Mouse (Mus musculus) B cell, adult 62 days (primary cell): Measurements from ENCODE around the gene Hist1h2ad. TPM values are rescaled to one million over a fixed set of nuclear protein-coding genes. Genes with fewer than 3 reads are reported as not detected.

Experiments used
- total RNA-seq: library from RNA; stranded (reverse); gene quantifications from 4 replicates; pipeline ENCODE4 v1.2.4, GENCODE M21; 2023

Hist1h2ad gene
- 18.6 to 61.8 TPM (median 42.9 TPM) in 4 replicates for total RNA-seq

GRCm38 (mm10) chr13:23573898-23574524 lies at the start of gene Hist1h2ad, which contains the start of gene Hist1h2bf:
Gene Hist1h2ad, plus strand, starts transcription at chr13:23574381.
Gene Hist1h2bf, minus strand, starts transcription at chr13:23574196.

GRCm38 (mm10) chr13:23530901-23531875 lies 43.0 kb upstream of the Hist1h2ad start, which contains the start of gene Hist1h4h:
Gene Hist1h4h, plus strand, starts transcription at chr13:23531050.

GRCm38 (mm10) chr13:23533560-23534367 lies 40.4 kb upstream of the Hist1h2ad start, which contains the start of gene Hist1h2af:
Gene Hist1h2af, plus strand, starts transcription at chr13:23533906.

GRCm38 (mm10) chr13:23535137-23536075 lies 38.8 kb upstream of the Hist1h2ad start, which contains the start of gene Hist1h3g:
Gene Hist1h3g, plus strand, starts transcription at chr13:23535422.

GRCm38 (mm10) chr13:23542999-23543607 lies 31.1 kb upstream of the Hist1h2ad start, which contains the start of gene Hist1h2bh:
Gene Hist1h2bh, minus strand, starts transcription at chr13:23543392.

GRCm38 (mm10) chr13:23543965-23544786 lies 30.0 kb upstream of the Hist1h2ad start, which contains the start of gene Hist1h3f:
Gene Hist1h3f, plus strand, starts transcription at chr13:23544052.

GRCm38 (mm10) chr13:23551146-23551834 lies 22.9 kb upstream of the Hist1h2ad start, which contains the start of gene Hist1h4f:
Gene Hist1h4f, minus strand, starts transcription at chr13:23551648.

GRCm38 (mm10) chr13:23552962-23553361 lies 21.2 kb upstream of the Hist1h2ad start, which contains the start of gene Hist1h1d:
Gene Hist1h1d, plus strand, starts transcription at chr13:23553262.

GRCm38 (mm10) chr13:23561883-23562659 lies 12.1 kb upstream of the Hist1h2ad start, which contains the start of gene Hist1h3e:
Gene Hist1h3e, minus strand, starts transcription at chr13:23562369.

GRCm38 (mm10) chr13:23571022-23571503 lies 3.1 kb upstream of the Hist1h2ad start, which contains the start of the genes Hist1h2ae and Hist1h2bg:
Gene Hist1h2ae, minus strand, starts transcription at chr13:23571220.
Gene Hist1h2bg, plus strand, starts transcription at chr13:23571396.

GRCm38 (mm10) chr13:23575271-23575851 lies 1.2 kb downstream of the Hist1h2ad start, which contains the start of gene Hist1h3d:
Gene Hist1h3d, plus strand, starts transcription at chr13:23575763.

GRCm38 (mm10) chr13:23581408-23582218 lies 7.4 kb downstream of the Hist1h2ad start, which contains the start of gene Hist1h4d:
Gene Hist1h4d, plus strand, starts transcription at chr13:23581598.

GRCm38 (mm10) chr13:23620733-23621531 lies 46.8 kb downstream of the Hist1h2ad start, which contains the start of gene Hist1h2be:
Gene Hist1h2be, minus strand, starts transcription at chr13:23621124.

GRCm38 (mm10) chr13:23622175-23622671 lies 48.0 kb downstream of the Hist1h2ad start, which contains the start of gene Hist1h1e:
Gene Hist1h1e, minus strand, starts transcription at chr13:23622558.

